Mouse (Mus musculus) intestine, postnatal 0 days (tissue): ENCODE data around the gene Susd1. TPM values are rescaled to one million over a fixed set of nuclear protein-coding genes. Genes with fewer than 3 reads are reported as not detected.
"Not testable (repeated sequence)": the region's sequence is repeated elsewhere in the genome, so short reads cannot be mapped to it uniquely, and the experiment has no call there.

Experiments
- ATAC-seq: fragments of 200-750 bp; cut with Nextera tagmentation; 2 replicates; pipeline ENCODE4 v1.8.0; 2017; ENCODE audit warnings: mild to moderate bottlenecking, moderate TSS enrichment, moderate library complexity
- H3K27ac ChIP-seq: fragments of 300-500 bp; sonication (generic); 2 replicates; pipeline ENCODE4 v1.5.1; 2014; ENCODE audit warnings: mild to moderate bottlenecking, low read depth, low read length, moderate library complexity
- H3K27me3 ChIP-seq: fragments of 300-500 bp; sonication (generic); replicated peaks from 2 replicates; pipeline ENCODE4 v1.6.1; 2014; ENCODE audit warnings: low read length, mixed read lengths; ENCODE audit not compliant: control insufficient read depth, insufficient read depth
- H3K36me3 ChIP-seq: fragments of 300-500 bp; sonication (generic); 2 replicates; pipeline ENCODE4 v1.6.1; 2014; ENCODE audit warnings: mild to moderate bottlenecking, moderate library complexity; ENCODE audit not compliant: control insufficient read depth, insufficient read depth
- H3K4me1 ChIP-seq: fragments of 300-500 bp; sonication (generic); replicated peaks from 2 replicates; pipeline ENCODE4 v1.6.1; 2014; ENCODE audit warnings: antibody characterized with exemption, low read length, mixed read lengths; ENCODE audit not compliant: control insufficient read depth, insufficient read depth
- H3K4me2 ChIP-seq: fragments of 300-500 bp; sonication (generic); replicated peaks from 2 replicates; pipeline ENCODE4 v1.6.1; 2014; ENCODE audit warnings: low read depth, mild to moderate bottlenecking, moderate library complexity
- H3K4me3 ChIP-seq: fragments of 300-500 bp; sonication (generic); 2 replicates; pipeline ENCODE4 v1.5.1; 2014; ENCODE audit warnings: low read depth, low read length
- H3K9ac ChIP-seq: fragments of 300-500 bp; sonication (generic); 2 replicates; pipeline ENCODE4 v1.6.1; 2014; ENCODE audit warnings: mild to moderate bottlenecking, low read depth, low read length
- H3K9me3 ChIP-seq: fragments of 300-500 bp; sonication (generic); 2 replicates; pipeline ENCODE4 v1.6.1; 2016; ENCODE audit warnings: mixed run types; ENCODE audit not compliant: control insufficient read depth
- CTCF ChIP-seq: sonication (generic); IDR thresholded peaks from 2 replicates; pipeline ENCODE4 v1.5.1; 2016; ENCODE audit warnings: low read depth, mild to moderate bottlenecking, control low read depth, antibody characterized with exemption, moderate library complexity
- WGBS: fragments of 180-500 bp; shearing (Covaris S2); extraction: QIAGEN DNeasy Blood & Tissue Kit; methylation state at CpG from one replicate; pipeline ENCODE4 v1.1.7; 2014; 5-methylcytosine and 5-hydroxymethylcytosine counted together
- polyA plus RNA-seq: library from polyadenylated mRNA; unstranded; fragments of >200 nt; fragmentation: Nextera tagmentation; extraction: Ambion mirVana; gene quantifications from 2 replicates; pipeline ENCODE4 v1.2.1, GENCODE M21; 2015

Susd1 gene
- polyA plus RNA-seq, 1 experiment from 2014 or later = 5.0 TPM

DNA sequence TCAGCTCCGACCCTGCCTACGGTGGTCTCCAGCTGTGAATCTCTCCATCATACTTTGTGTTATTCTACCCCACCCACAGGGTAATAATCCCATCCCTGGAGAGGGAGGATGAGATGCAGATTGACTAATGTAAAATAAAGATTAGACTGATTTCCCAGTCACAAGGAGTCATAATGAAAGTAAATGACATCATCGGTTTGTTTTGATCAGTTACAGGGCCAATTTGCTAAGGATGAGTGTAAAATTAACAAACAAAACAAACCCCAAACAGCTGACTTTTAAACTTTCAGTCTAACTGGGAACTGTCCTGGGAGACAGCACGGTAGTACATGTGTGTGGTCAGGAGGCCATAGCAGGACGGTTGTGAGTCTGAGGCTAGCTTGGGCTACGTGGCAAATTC, 143.3 kb downstream of the Susd1 start:
- H3K36me3 ChIP-seq = no peaks in the 10 kb centered on the region
- TF ChIP-seq CTCF = no peak
- no peaks in the 10 kb centered on the region for H3K27me3 ChIP-seq
- H3K4me1 ChIP-seq = no peaks in the 10 kb centered on the region
- WGBS = 87% methylated on average over 6 of the region's 6 CpGs
- no peak overlapping the region for H3K4me2 ChIP-seq
- no peak overlapping the region for H3K4me3 ChIP-seq
- H3K9me3 ChIP-seq = no peaks in the 10 kb centered on the region
- no peak overlapping the region for H3K27ac ChIP-seq
- H3K9ac ChIP-seq = no peak overlapping the region
- ATAC-seq = no peak

- TF ChIP-seq CTCF = no peak
- H3K4me1 ChIP-seq = no peaks in the 10 kb centered on the region
- H3K9ac ChIP-seq = no peak overlapping the region
- H3K27ac ChIP-seq = no peak overlapping the region
- H3K4me3 ChIP-seq = no peak overlapping the region
- H3K4me2 ChIP-seq = no peak overlapping the region
- no peak for ATAC-seq
- H3K36me3 ChIP-seq = no peaks in the 10 kb centered on the region
- 74% methylated on average over 3 of the region's 3 CpGs for WGBS
- H3K9me3 ChIP-seq = no peaks in the 10 kb centered on the region
- no peaks in the 10 kb centered on the region for H3K27me3 ChIP-seq
Measured at GRCm38 (mm10) chr4:59294661-59295060, 143.8 kb downstream of the Susd1 start.

GRCm38 (mm10) chr4:59291914-59292718, 146.3 kb downstream of the Susd1 start:
- Histone ChIP-seq H3K4me1 (no peaks in the 10 kb centered on the region), H3K9me3 (no peaks in the 10 kb centered on the region), H3K4me2 (no peak overlapping the region), H3K27ac (no peak overlapping the region), H3K36me3 (no peaks in the 10 kb centered on the region), H3K9ac (no peak overlapping the region), H3K4me3 (no peak overlapping the region), H3K27me3 (no peaks in the 10 kb centered on the region)
- no peak for TF ChIP-seq CTCF
- ATAC-seq = no peak
- WGBS = 74% methylated on average over 13 of the region's 13 CpGs

DNA sequence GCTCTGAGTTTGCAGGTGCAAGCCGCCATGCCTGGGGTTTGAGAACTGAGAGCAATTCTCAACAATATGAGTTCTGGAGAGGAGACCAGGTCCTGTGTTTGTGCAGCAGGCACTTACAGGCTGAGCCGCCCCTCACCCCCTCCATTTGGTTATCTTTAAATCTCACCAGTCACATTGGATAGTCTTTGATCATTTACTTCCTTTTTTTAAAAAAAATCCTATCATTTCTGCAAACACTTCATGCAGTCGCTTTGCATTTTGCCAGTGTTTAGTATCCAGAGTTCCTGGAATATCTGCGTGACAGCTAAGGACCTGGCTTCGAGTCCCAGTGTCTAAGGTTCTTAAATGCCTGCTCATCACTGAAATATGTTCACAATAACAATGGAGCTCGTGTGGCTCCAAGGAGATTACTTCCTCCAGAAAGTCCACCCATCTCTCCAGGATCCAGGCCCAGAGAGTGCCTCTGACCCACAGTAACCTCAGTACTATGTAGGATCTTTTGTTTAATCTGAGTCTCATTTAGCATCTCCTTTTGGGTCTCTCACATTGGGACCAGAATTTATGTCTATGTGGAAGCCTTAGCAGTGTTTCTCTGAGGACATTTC, 147.4 kb downstream of the Susd1 start:
- Histone ChIP-seq H3K4me1 (no peaks in the 10 kb centered on the region), H3K27ac (no peak overlapping the region), H3K36me3 (no peaks in the 10 kb centered on the region), H3K27me3 (no peaks in the 10 kb centered on the region), H3K4me3 (no peak overlapping the region), H3K4me2 (no peak overlapping the region), H3K9ac (no peak overlapping the region), H3K9me3 (no peaks in the 10 kb centered on the region)
- WGBS = 60% methylated on average over 6 of the region's 6 CpGs
- no peak for ATAC-seq
- no peak for TF ChIP-seq CTCF

DNA sequence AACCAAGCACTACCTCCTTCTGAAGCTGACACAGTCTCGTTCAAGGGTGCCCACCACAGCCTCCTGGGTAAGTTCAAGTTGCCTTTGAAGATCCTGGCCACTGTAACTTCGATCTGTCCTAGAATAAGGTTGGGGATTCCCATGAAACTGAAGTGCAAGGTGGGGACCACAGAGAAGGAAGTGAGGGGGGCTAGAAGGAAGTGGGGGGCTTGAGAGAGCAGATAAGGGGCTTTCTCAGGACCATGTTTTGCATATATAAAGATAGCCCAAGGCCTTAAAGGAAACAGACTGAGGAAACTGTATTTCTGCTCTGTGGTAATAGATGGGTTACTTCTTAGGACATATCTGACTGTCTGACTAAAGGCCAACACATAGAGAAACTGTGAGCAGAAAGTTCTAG, 151.3 kb downstream of the Susd1 start:
- TF ChIP-seq CTCF = no peak
- Histone ChIP-seq H3K4me2 (no peak overlapping the region), H3K4me1 (no peaks in the 10 kb centered on the region), H3K4me3 (no peak overlapping the region), H3K27me3 (no peaks in the 10 kb centered on the region), H3K36me3 (no peaks in the 10 kb centered on the region), H3K9ac (no peak overlapping the region), H3K9me3 (no peaks in the 10 kb centered on the region), H3K27ac (no peak overlapping the region)
- 70% methylated on average over 2 of the region's 2 CpGs for WGBS
- ATAC-seq = no peak

DNA sequence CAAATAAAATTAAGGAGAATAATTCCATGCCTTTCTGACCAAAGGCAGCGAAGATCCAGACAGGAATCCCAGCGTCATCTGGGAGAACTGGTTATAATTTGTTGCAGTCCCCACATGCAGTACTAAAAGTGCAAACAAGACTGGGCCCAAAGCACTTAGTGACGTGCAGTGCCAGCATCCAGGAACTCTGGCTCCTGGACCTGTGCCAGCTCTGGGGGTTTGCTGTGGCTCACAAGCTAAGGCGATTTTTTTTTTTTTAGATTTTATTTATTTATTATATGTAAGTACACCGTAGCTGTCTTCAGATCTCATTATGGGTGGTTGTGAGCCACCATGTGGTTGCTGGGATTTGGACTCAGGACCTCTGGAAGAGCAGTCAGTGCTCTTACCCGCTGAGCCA, 152.1 kb downstream of the Susd1 start:
- H3K27me3 ChIP-seq = not testable (repeated sequence)
- 58% methylated on average over 6 of the region's 6 CpGs for WGBS

More for the DNA sequence above, 152.1 kb downstream of the Susd1 start:
- ATAC-seq, H3K36me3 ChIP-seq, H3K4me1 ChIP-seq, H3K9me3 ChIP-seq, H3K4me2 ChIP-seq, H3K4me3 ChIP-seq, H3K9ac ChIP-seq, H3K27ac ChIP-seq: not testable (repeated sequence)
